Mouse (Mus musculus): Measurements from ENCODE around the gene Qars. TPM values are rescaled to one million over a fixed set of nuclear protein-coding genes. Genes with fewer than 3 reads are reported as not detected.

The Qars gene
- polyA plus RNA-seq, 1 experiment from 2014 or later, result 120 TPM

- Histone ChIP-seq H3K4me1 (ENCODE audit: control insufficient read depth, insufficient read depth, low read length) (peaks cover 5% of the 10 kb centered on the region), H3K4me2 (ENCODE audit: low read depth) (no peak overlapping the region), H3K9me3 (ENCODE audit: control insufficient read depth, low read length) (no peaks in the 10 kb centered on the region), H3K27ac (ENCODE audit: low read depth, low read length) (no peak overlapping the region), H3K9ac (ENCODE audit: low read length) (no peak overlapping the region; the same call in 1 of the 2 replicates), H3K27me3 (ENCODE audit: control insufficient read depth, insufficient read depth, low read length) (no peaks in the 10 kb centered on the region), H3K4me3 (ENCODE audit: low read depth, low read length) (no peak overlapping the region), H3K36me3 (ENCODE audit: control insufficient read depth, insufficient read depth, low read length) (peaks cover 5% of the 10 kb centered on the region)
- 95% methylated on average over 18 of the region's 18 CpGs for WGBS
- no peak for DNase-seq (ENCODE audit: low spot score)
- ATAC-seq (ENCODE audit: insufficient read depth, low FRiP score, low TSS enrichment), result no peak
These were observed 24.3 kb upstream of the Qars start for GRCm38 (mm10) chr9:108483051-108483790.

GRCm38 (mm10) chr9:108484021-108484420 is 23.5 kb upstream of the Qars start:
- 92% methylated on average over 15 of the region's 15 CpGs for WGBS
- no peak for ATAC-seq (ENCODE audit: insufficient read depth, low FRiP score, low TSS enrichment)

GRCm38 (mm10) chr9:108485301-108485875 is 22.1 kb upstream of the Qars start:
- ATAC-seq (ENCODE audit: insufficient read depth, low FRiP score, low TSS enrichment), result no peak

More at GRCm38 (mm10) chr9:108484021-108484420, 23.5 kb upstream of the Qars start:
- Histone ChIP-seq H3K4me2 (ENCODE audit: low read depth) (no peak overlapping the region), H3K27ac (ENCODE audit: low read depth, low read length) (no peak overlapping the region), H3K9ac (ENCODE audit: low read length) (no peak overlapping the region), H3K4me1 (ENCODE audit: control insufficient read depth, insufficient read depth, low read length) (peaks cover 5% of the 10 kb centered on the region), H3K4me3 (ENCODE audit: low read depth, low read length) (no peak overlapping the region), H3K27me3 (ENCODE audit: control insufficient read depth, insufficient read depth, low read length) (no peaks in the 10 kb centered on the region), H3K36me3 (ENCODE audit: control insufficient read depth, insufficient read depth, low read length) (peaks cover 7% of the 10 kb centered on the region), H3K9me3 (ENCODE audit: control insufficient read depth, low read length) (no peaks in the 10 kb centered on the region)
- no peak for DNase-seq (ENCODE audit: low spot score)

GRCm38 (mm10) chr9:108486973-108487530 is 20.5 kb upstream of the Qars start:
- Histone ChIP-seq H3K36me3 (ENCODE audit: control insufficient read depth, insufficient read depth, low read length) (peaks cover 10% of the 10 kb centered on the region), H3K27me3 (ENCODE audit: control insufficient read depth, insufficient read depth, low read length) (no peaks in the 10 kb centered on the region), H3K9ac (ENCODE audit: low read length) (no peak overlapping the region; the same call in 1 of the 2 replicates), H3K4me2 (ENCODE audit: low read depth) (no peak overlapping the region), H3K27ac (ENCODE audit: low read depth, low read length) (no peak overlapping the region), H3K4me1 (ENCODE audit: control insufficient read depth, insufficient read depth, low read length) (peaks cover 5% of the 10 kb centered on the region), H3K4me3 (ENCODE audit: low read depth, low read length) (no peak overlapping the region), H3K9me3 (ENCODE audit: control insufficient read depth, low read length) (no peaks in the 10 kb centered on the region)
- no peak for DNase-seq (ENCODE audit: low spot score)
- no peak for ATAC-seq (ENCODE audit: insufficient read depth, low FRiP score, low TSS enrichment)
- WGBS, result 95% methylated on average over 8 of the region's 8 CpGs

More at GRCm38 (mm10) chr9:108485301-108485875, 22.1 kb upstream of the Qars start:
- no peaks in the 10 kb centered on the region for H3K4me1 ChIP-seq (ENCODE audit: control insufficient read depth, insufficient read depth, low read length)
- H3K27ac ChIP-seq (ENCODE audit: low read depth, low read length), result no peak overlapping the region
- DNase-seq (ENCODE audit: low spot score), result no peak
- H3K9me3 ChIP-seq (ENCODE audit: control insufficient read depth, low read length), result no peaks in the 10 kb centered on the region
- no peak overlapping the region for H3K4me3 ChIP-seq (ENCODE audit: low read depth, low read length)
- H3K4me2 ChIP-seq (ENCODE audit: low read depth), result no peak overlapping the region
- H3K27me3 ChIP-seq (ENCODE audit: control insufficient read depth, insufficient read depth, low read length), result no peaks in the 10 kb centered on the region
- H3K9ac ChIP-seq (ENCODE audit: low read length), result no peak overlapping the region
- H3K36me3 ChIP-seq (ENCODE audit: control insufficient read depth, insufficient read depth, low read length), result peaks cover 10% of the 10 kb centered on the region
- 91% methylated on average over 19 of the region's 19 CpGs for WGBS

GRCm38 (mm10) chr9:108488403-108488802 is 19.1 kb upstream of the Qars start:
- WGBS, result 98% methylated on average over 17 of the region's 17 CpGs
- no peak overlapping the region for H3K9ac ChIP-seq (ENCODE audit: low read length)
- DNase-seq (ENCODE audit: low spot score) (no peak), ATAC-seq (ENCODE audit: insufficient read depth, low FRiP score, low TSS enrichment) (no peak)
- H3K27ac ChIP-seq (ENCODE audit: low read depth, low read length), result no peak overlapping the region
- peaks cover 20% of the 10 kb centered on the region for H3K36me3 ChIP-seq (ENCODE audit: control insufficient read depth, insufficient read depth, low read length)
- peaks cover 5% of the 10 kb centered on the region for H3K4me1 ChIP-seq (ENCODE audit: control insufficient read depth, insufficient read depth, low read length)
- H3K4me2 ChIP-seq (ENCODE audit: low read depth), result no peak overlapping the region
- H3K9me3 ChIP-seq (ENCODE audit: control insufficient read depth, low read length), result no peaks in the 10 kb centered on the region
- no peaks in the 10 kb centered on the region for H3K27me3 ChIP-seq (ENCODE audit: control insufficient read depth, insufficient read depth, low read length)
- H3K4me3 ChIP-seq (ENCODE audit: low read depth, low read length), result no peak overlapping the region

- H3K9me3 ChIP-seq (ENCODE audit: control insufficient read depth, low read length), result no peaks in the 10 kb centered on the region
- 94% methylated on average over 20 of the region's 20 CpGs for WGBS
- peaks cover 5% of the 10 kb centered on the region for H3K4me1 ChIP-seq (ENCODE audit: control insufficient read depth, insufficient read depth, low read length)
- no peak for DNase-seq (ENCODE audit: low spot score)
- peak overlapping the region; percentile 9; the same call in 1 of the 2 replicates for H3K9ac ChIP-seq (ENCODE audit: low read length)
- H3K27ac ChIP-seq (ENCODE audit: low read depth, low read length), result 0 out of 2 replicates have a peak overlapping the region, but pooled peaks have one; percentile 8
- H3K36me3 ChIP-seq (ENCODE audit: control insufficient read depth, insufficient read depth, low read length), result peaks cover 27% of the 10 kb centered on the region
- no peak overlapping the region for H3K4me2 ChIP-seq (ENCODE audit: low read depth)
- no peak overlapping the region for H3K4me3 ChIP-seq (ENCODE audit: low read depth, low read length)
- ATAC-seq (ENCODE audit: insufficient read depth, low FRiP score, low TSS enrichment), result no peak
- H3K27me3 ChIP-seq (ENCODE audit: control insufficient read depth, insufficient read depth, low read length), result no peaks in the 10 kb centered on the region
These were observed 18.3 kb upstream of the Qars start for GRCm38 (mm10) chr9:108489215-108489614.

GRCm38 (mm10) chr9:108489702-108490558 is 17.6 kb upstream of the Qars start:
- WGBS, result 73% methylated on average over 26 of the region's 26 CpGs
- ATAC-seq (ENCODE audit: insufficient read depth, low FRiP score, low TSS enrichment) (peak; percentile 32), DNase-seq (ENCODE audit: low spot score) (no peak)
- Histone ChIP-seq H3K4me2 (ENCODE audit: low read depth) (peak overlapping the region; percentile 93), H3K27me3 (ENCODE audit: control insufficient read depth, insufficient read depth, low read length) (no peaks in the 10 kb centered on the region), H3K27ac (ENCODE audit: low read depth, low read length) (peak overlapping the region; percentile 77), H3K9ac (ENCODE audit: low read length) (peak overlapping the region; percentile 87), H3K9me3 (ENCODE audit: control insufficient read depth, low read length) (no peaks in the 10 kb centered on the region), H3K36me3 (ENCODE audit: control insufficient read depth, insufficient read depth, low read length) (peaks cover 34% of the 10 kb centered on the region), H3K4me1 (ENCODE audit: control insufficient read depth, insufficient read depth, low read length) (peaks cover 5% of the 10 kb centered on the region), H3K4me3 (ENCODE audit: low read depth, low read length) (peak overlapping the region; percentile 86)

- H3K36me3 ChIP-seq (ENCODE audit: control insufficient read depth, insufficient read depth, low read length), result peaks cover 39% of the 10 kb centered on the region
These were observed 16.8 kb upstream of the Qars start, which contains the start of gene Usp19 for GRCm38 (mm10) chr9:108490559-108491285. Gene Usp19, plus strand, starts transcription at chr9:108490602.

More at GRCm38 (mm10) chr9:108490559-108491285, 16.8 kb upstream of the Qars start, which contains the start of gene Usp19:
- ATAC-seq (ENCODE audit: insufficient read depth, low FRiP score, low TSS enrichment), result peak; percentile 93
- Histone ChIP-seq H3K9ac (ENCODE audit: low read length) (peak within 1 kb of the TSS; percentile 87), H3K4me2 (ENCODE audit: low read depth) (peak within 1 kb of the TSS; percentile 93), H3K9me3 (ENCODE audit: control insufficient read depth, low read length) (no peaks in the 10 kb centered on the region), H3K4me3 (ENCODE audit: low read depth, low read length) (peak within 1 kb of the TSS; percentile 86), H3K27me3 (ENCODE audit: control insufficient read depth, insufficient read depth, low read length) (no peaks in the 10 kb centered on the region), H3K27ac (ENCODE audit: low read depth, low read length) (peak within 1 kb of the TSS; percentile 77), H3K4me1 (ENCODE audit: control insufficient read depth, insufficient read depth, low read length) (peaks cover 5% of the 10 kb centered on the region)
- peak; percentile 96 for DNase-seq (ENCODE audit: low spot score)
- under 1% methylated on average over 68 of the region's 69 CpGs for WGBS
